Mouse (Mus musculus) midbrain, embryonic 15.5 days (tissue): ENCODE data around the gene Cacng2. TPM values are rescaled to one million over a fixed set of nuclear protein-coding genes. Genes with fewer than 3 reads are reported as not detected.

Experiments
- ATAC-seq: fragments of 200-750 bp; cut with Nextera tagmentation; replicated peaks from 2 replicates; pipeline ENCODE4 v1.8.0; 2017; ENCODE audit warnings: moderate TSS enrichment
- H3K27ac ChIP-seq: fragments of 300-500 bp; sonication (generic); 2 replicates; pipeline ENCODE4 v1.5.1; 2015; ENCODE audit warnings: mild to moderate bottlenecking, inconsistent platforms
- H3K27me3 ChIP-seq: fragments of 300-500 bp; sonication (generic); replicated peaks from 2 replicates; pipeline ENCODE4 v1.6.1; 2015; ENCODE audit warnings: inconsistent platforms
- H3K36me3 ChIP-seq: fragments of 300-500 bp; sonication (generic); replicated peaks from 2 replicates; pipeline ENCODE4 v1.6.1; 2015; ENCODE audit warnings: inconsistent platforms
- H3K4me1 ChIP-seq: fragments of 300-500 bp; sonication (generic); 2 replicates; pipeline ENCODE4 v1.6.1; 2015; ENCODE audit warnings: inconsistent platforms
- H3K4me2 ChIP-seq: fragments of 300-500 bp; sonication (generic); 2 replicates; pipeline ENCODE4 v1.6.1; 2015; ENCODE audit warnings: inconsistent platforms, mild to moderate bottlenecking, moderate library complexity
- H3K4me3 ChIP-seq: fragments of 300-500 bp; sonication (generic); 2 replicates; pipeline ENCODE4 v1.5.1; 2015; ENCODE audit warnings: mild to moderate bottlenecking, inconsistent platforms
- H3K9ac ChIP-seq: fragments of 300-500 bp; sonication (generic); 2 replicates; pipeline ENCODE4 v1.6.1; 2015; ENCODE audit warnings: mild to moderate bottlenecking, inconsistent platforms
- H3K9me3 ChIP-seq: fragments of 300-500 bp; sonication (generic); 2 replicates; pipeline ENCODE4 v1.6.1; 2016; ENCODE audit warnings: inconsistent platforms
- WGBS: fragments of 180-500 bp; shearing (Covaris S2); methylation state at CpG from one replicate; pipeline ENCODE4 v1.1.7; 2015; ENCODE audit warnings: mixed read lengths; 5-methylcytosine and 5-hydroxymethylcytosine counted together
- polyA plus RNA-seq: library from polyadenylated mRNA; unstranded; fragments of >200 nt; fragmentation: Nextera tagmentation; extraction: Ambion mirVana; gene quantifications from 2 replicates; pipeline ENCODE4 v1.2.1, GENCODE M21; 2015

The Cacng2 gene
- 14.4 and 15.3 TPM in 2 replicates for polyA plus RNA-seq

- 1% methylated on average over 32 of the region's 42 CpGs for whole genome bisulfite sequencing
- Histone ChIP-seq H3K27ac (peak within 1 kb of the TSS; percentile 85), H3K4me3 (peak within 1 kb of the TSS; percentile 64), H3K36me3 (no peaks in the 10 kb centered on the region), H3K4me2 (peak within 1 kb of the TSS; percentile 61), H3K4me1 (peaks cover 42% of the 10 kb centered on the region), H3K9ac (peak within 1 kb of the TSS; percentile 83), H3K9me3 (no peaks in the 10 kb centered on the region), H3K27me3 (no peaks in the 10 kb centered on the region; the same call in 1 of the 2 replicates)
- ATAC-seq, result peak; percentile 88
Observed at GRCm38 (mm10) chr15:78119704-78120103, at the start of gene Cacng2. Cacng2 (minus strand) TSS chr15:78120028.

- H3K4me1 ChIP-seq, result peaks cover 22% of the 10 kb centered on the region
- H3K9ac ChIP-seq, result no peak overlapping the region
- no peak overlapping the region for H3K4me2 ChIP-seq
- no peaks in the 10 kb centered on the region for H3K36me3 ChIP-seq
- WGBS, result 86% methylated on average over 11 of the region's 11 CpGs
- H3K27ac ChIP-seq, result no peak overlapping the region
- H3K9me3 ChIP-seq, result no peaks in the 10 kb centered on the region
- H3K27me3 ChIP-seq, result no peaks in the 10 kb centered on the region
- no peak for ATAC-seq
- no peak overlapping the region for H3K4me3 ChIP-seq
Observed at GRCm38 (mm10) chr15:78169566-78169965, 49.7 kb upstream of the Cacng2 start.

- Histone ChIP-seq H3K9ac (no peak overlapping the region), H3K4me1 (peaks cover 8% of the 10 kb centered on the region; the same call in 1 of the 2 replicates), H3K27me3 (no peaks in the 10 kb centered on the region), H3K4me3 (no peak overlapping the region), H3K27ac (no peak overlapping the region), H3K36me3 (no peaks in the 10 kb centered on the region), H3K4me2 (no peak overlapping the region), H3K9me3 (no peaks in the 10 kb centered on the region)
- no peak for ATAC-seq
- 84% methylated on average over 4 of the region's 4 CpGs for WGBS
Observed at GRCm38 (mm10) chr15:78165292-78165691, 45.5 kb upstream of the Cacng2 start.

- H3K9me3 ChIP-seq, result no peaks in the 10 kb centered on the region
- no peak overlapping the region for H3K9ac ChIP-seq
- peak overlapping the region; percentile 32; the same call in 1 of the 2 replicates for H3K27ac ChIP-seq
- no peaks in the 10 kb centered on the region for H3K36me3 ChIP-seq
- peaks cover 8% of the 10 kb centered on the region; the same call in 1 of the 2 replicates for H3K4me1 ChIP-seq
- H3K4me2 ChIP-seq, result no peak overlapping the region
- no peak overlapping the region for H3K4me3 ChIP-seq
- H3K27me3 ChIP-seq, result no peaks in the 10 kb centered on the region
- no peak for ATAC-seq
- WGBS, result 61% methylated on average over 11 of the region's 11 CpGs
Observed at GRCm38 (mm10) chr15:78164466-78164865, 44.6 kb upstream of the Cacng2 start.

- 81% methylated on average over 9 of the region's 9 CpGs for WGBS
Observed at GRCm38 (mm10) chr15:78161946-78162345, 42.1 kb upstream of the Cacng2 start.

GRCm38 (mm10) chr15:78158335-78158734, 38.5 kb upstream of the Cacng2 start:
- WGBS, result 83% methylated on average over 5 of the region's 5 CpGs
- Histone ChIP-seq H3K36me3 (no peaks in the 10 kb centered on the region), H3K9me3 (no peaks in the 10 kb centered on the region), H3K27ac (no peak overlapping the region), H3K4me3 (no peak overlapping the region), H3K4me2 (no peak overlapping the region), H3K4me1 (no peaks in the 10 kb centered on the region), H3K27me3 (no peaks in the 10 kb centered on the region), H3K9ac (no peak overlapping the region)
- no peak for ATAC-seq

More at GRCm38 (mm10) chr15:78161946-78162345, 42.1 kb upstream of the Cacng2 start:
- Histone ChIP-seq H3K4me3 (no peak overlapping the region), H3K27ac (no peak overlapping the region), H3K9me3 (no peaks in the 10 kb centered on the region), H3K9ac (no peak overlapping the region), H3K4me1 (peaks cover 8% of the 10 kb centered on the region; the same call in 1 of the 2 replicates), H3K4me2 (no peak overlapping the region), H3K27me3 (no peaks in the 10 kb centered on the region), H3K36me3 (no peaks in the 10 kb centered on the region)
- ATAC-seq, result no peak

- Histone ChIP-seq H3K4me3 (no peak overlapping the region), H3K9ac (no peak overlapping the region)
Observed at GRCm38 (mm10) chr15:78157824-78158223, 38.0 kb upstream of the Cacng2 start.

GRCm38 (mm10) chr15:78157330-78157729, 37.5 kb upstream of the Cacng2 start:
- 72% methylated on average over 8 of the region's 8 CpGs for WGBS
- Histone ChIP-seq H3K4me2 (no peak overlapping the region), H3K9me3 (no peaks in the 10 kb centered on the region), H3K4me1 (peaks cover 7% of the 10 kb centered on the region; the same call in 1 of the 2 replicates), H3K36me3 (no peaks in the 10 kb centered on the region), H3K27me3 (no peaks in the 10 kb centered on the region), H3K4me3 (no peak overlapping the region), H3K27ac (no peak overlapping the region), H3K9ac (no peak overlapping the region)
- ATAC-seq, result no peak

More at GRCm38 (mm10) chr15:78157824-78158223, 38.0 kb upstream of the Cacng2 start:
- Histone ChIP-seq H3K4me2 (no peak overlapping the region), H3K27ac (no peak overlapping the region), H3K27me3 (no peaks in the 10 kb centered on the region), H3K9me3 (no peaks in the 10 kb centered on the region), H3K4me1 (peaks cover 3% of the 10 kb centered on the region; the same call in 1 of the 2 replicates), H3K36me3 (no peaks in the 10 kb centered on the region)
- WGBS, result 82% methylated on average over 4 of the region's 4 CpGs
- ATAC-seq, result no peak

- no peaks in the 10 kb centered on the region for H3K36me3 ChIP-seq
- no peak for ATAC-seq
- no peak overlapping the region for H3K27ac ChIP-seq
- WGBS, result 91% methylated on average over 6 of the region's 6 CpGs
- peaks cover 7% of the 10 kb centered on the region; the same call in 1 of the 2 replicates for H3K4me1 ChIP-seq
- no peak overlapping the region for H3K9ac ChIP-seq
- no peak overlapping the region for H3K4me2 ChIP-seq
- no peak overlapping the region for H3K4me3 ChIP-seq
- H3K27me3 ChIP-seq, result no peaks in the 10 kb centered on the region
- no peaks in the 10 kb centered on the region for H3K9me3 ChIP-seq
Observed at GRCm38 (mm10) chr15:78155421-78155820, 35.6 kb upstream of the Cacng2 start.

- Histone ChIP-seq H3K36me3 (no peaks in the 10 kb centered on the region), H3K9ac (no peak overlapping the region), H3K4me2 (no peak overlapping the region), H3K27me3 (no peaks in the 10 kb centered on the region), H3K4me1 (peaks cover 7% of the 10 kb centered on the region; the same call in 1 of the 2 replicates), H3K27ac (peak overlapping the region; percentile 4; the same call in 1 of the 2 replicates), H3K4me3 (no peak overlapping the region), H3K9me3 (no peaks in the 10 kb centered on the region)
- 40% methylated on average over 11 of the region's 11 CpGs for WGBS
- ATAC-seq, result no peak
Observed at GRCm38 (mm10) chr15:78153045-78153775, 33.4 kb upstream of the Cacng2 start.

- H3K4me1 ChIP-seq, result peaks cover 7% of the 10 kb centered on the region; the same call in 1 of the 2 replicates
Observed at GRCm38 (mm10) chr15:78148565-78148964, 28.7 kb upstream of the Cacng2 start.

GRCm38 (mm10) chr15:78140226-78140625, 20.4 kb upstream of the Cacng2 start:
- H3K36me3 ChIP-seq, result no peaks in the 10 kb centered on the region
- WGBS, result 59% methylated on average over 8 of the region's 8 CpGs
- H3K9me3 ChIP-seq, result no peaks in the 10 kb centered on the region
- no peak overlapping the region for H3K9ac ChIP-seq
- no peak overlapping the region for H3K4me2 ChIP-seq
- H3K4me1 ChIP-seq, result no peaks in the 10 kb centered on the region
- no peak overlapping the region for H3K27ac ChIP-seq
- no peak overlapping the region for H3K4me3 ChIP-seq
- ATAC-seq, result no peak
- H3K27me3 ChIP-seq, result no peaks in the 10 kb centered on the region

More at GRCm38 (mm10) chr15:78148565-78148964, 28.7 kb upstream of the Cacng2 start:
- no peaks in the 10 kb centered on the region for H3K27me3 ChIP-seq
- H3K9ac ChIP-seq, result no peak overlapping the region
- 72% methylated on average over 7 of the region's 7 CpGs for WGBS
- no peak overlapping the region for H3K4me3 ChIP-seq
- H3K4me2 ChIP-seq, result no peak overlapping the region
- H3K27ac ChIP-seq, result no peak overlapping the region
- no peaks in the 10 kb centered on the region for H3K36me3 ChIP-seq
- no peaks in the 10 kb centered on the region for H3K9me3 ChIP-seq
- ATAC-seq, result no peak
